Mouse (Mus musculus) right cerebral cortex, postnatal 10 days (tissue): ENCODE results near the gene Dido1.

Experiments
- DNase-seq, 2 experiments: peaks; one replicate each; pipeline ENCODE4 v3.0.0; 2021; ENCODE audit warnings: low spot score in 2 of 2

The Dido1 gene

GRCm38 (mm10) chr2:180709923-180710272 lies at the start of gene Dido1, which contains the start of gene Gid8:
TSS of gene Dido1 (minus strand) at chr2:180709999.
TSS of gene Gid8 (plus strand) at chr2:180710117.
- DNase-seq, result peak; percentile 98

- peak in 1 of 2 experiments; percentile 53 for DNase-seq
These were observed 48.9 kb upstream of the Dido1 start for GRCm38 (mm10) chr2:180758513-180759263.

GRCm38 (mm10) chr2:180756786-180757185 lies 47.0 kb upstream of the Dido1 start:
- DNase-seq, result no peak

- no peak for DNase-seq
These were observed 46.1 kb upstream of the Dido1 start for GRCm38 (mm10) chr2:180755896-180756295.

GRCm38 (mm10) chr2:180754976-180755688 lies 45.3 kb upstream of the Dido1 start:
- DNase-seq, result no peak

- DNase-seq, result no peak
These were observed 39.1 kb upstream of the Dido1 start for GRCm38 (mm10) chr2:180748904-180749303.

GRCm38 (mm10) chr2:180746569-180747192 lies 36.9 kb upstream of the Dido1 start:
- DNase-seq, result no peak

- DNase-seq, result peak; percentile 91 to 92
These were observed 35.6 kb upstream of the Dido1 start for GRCm38 (mm10) chr2:180745248-180745927.

- DNase-seq, result no peak
These were observed 33.5 kb upstream of the Dido1 start for GRCm38 (mm10) chr2:180743321-180743720.

GRCm38 (mm10) chr2:180742820-180743219 lies 33.0 kb upstream of the Dido1 start:
- no peak for DNase-seq

- DNase-seq, result no peak
These were observed 31.6 kb upstream of the Dido1 start for GRCm38 (mm10) chr2:180741421-180741820.

- no peak for DNase-seq
These were observed 30.6 kb upstream of the Dido1 start for GRCm38 (mm10) chr2:180740349-180740748.

GRCm38 (mm10) chr2:180737984-180738383 lies 28.2 kb upstream of the Dido1 start:
- no peak for DNase-seq

- DNase-seq, result peak in 1 of 2 experiments; percentile 47
These were observed 25.4 kb upstream of the Dido1 start for GRCm38 (mm10) chr2:180735232-180735631.

GRCm38 (mm10) chr2:180731984-180732383 lies 22.2 kb upstream of the Dido1 start:
- no peak for DNase-seq

GRCm38 (mm10) chr2:180731036-180731435 lies 21.2 kb upstream of the Dido1 start:
- no peak for DNase-seq

GRCm38 (mm10) chr2:180727613-180728021 lies 17.8 kb upstream of the Dido1 start:
- no peak for DNase-seq

- DNase-seq, result no peak
These were observed 17.1 kb upstream of the Dido1 start for GRCm38 (mm10) chr2:180726658-180727442.

- no peak for DNase-seq
These were observed 16.2 kb upstream of the Dido1 start for GRCm38 (mm10) chr2:180725856-180726629.

- no peak for DNase-seq
These were observed 15.6 kb upstream of the Dido1 start for GRCm38 (mm10) chr2:180725414-180725778.
